Mouse (Mus musculus) kidney, adult 2 months (tissue): ENCODE measurements at regions not wholly inside any gene's neighbourhood (a gene's known extent, or its start where the extent isn't known, plus 50 kb on each side); places are given as distances from the start of the nearest gene placed in this dataset.

ENCODE experiments used
- DNase-seq: peaks from one replicate; pipeline ENCODE4 v3.0.0; 2021
- H3K27ac ChIP-seq: fragments of 200-500 bp; 2 replicates; pipeline ENCODE4 v1.5.1; 2012; ENCODE audit warnings: low read depth, low read length, control low read depth, inconsistent platforms; ENCODE audit not compliant: insufficient read depth
- H3K27me3 ChIP-seq: fragments of 200-500 bp; replicated peaks from 2 replicates; pipeline ENCODE4 v1.6.1; 2012; ENCODE audit warnings: mild to moderate bottlenecking, moderate library complexity, low read length, inconsistent platforms; ENCODE audit not compliant: control insufficient read depth, insufficient read depth
- H3K36me3 ChIP-seq: fragments of 200-500 bp; 2 replicates; pipeline ENCODE4 v1.6.1; 2012; ENCODE audit warnings: mild to moderate bottlenecking, moderate library complexity, low read length, inconsistent platforms; ENCODE audit not compliant: control insufficient read depth, insufficient read depth
- H3K4me1 ChIP-seq: fragments of 200-500 bp; 2 replicates; pipeline ENCODE4 v1.6.1; 2011; ENCODE audit warnings: low read length; ENCODE audit not compliant: control insufficient read depth, insufficient read depth
- H3K4me3 ChIP-seq: fragments of 200-500 bp; 2 replicates; pipeline ENCODE4 v1.5.1; 2011; ENCODE audit warnings: mild to moderate bottlenecking, low read depth, low read length, control low read depth; ENCODE audit not compliant: insufficient read depth
- CTCF ChIP-seq: fragments of 200-500 bp; conservative IDR thresholded peaks from 2 replicates; pipeline ENCODE4 v1.5.1; 2011; ENCODE audit warnings: low read depth, mild to moderate bottlenecking, control low read depth, low read length, moderate library complexity, mixed read lengths; ENCODE audit not compliant: insufficient read depth, insufficient read length
- POLR2A ChIP-seq: fragments of 200-500 bp; IDR thresholded peaks from one replicate; pipeline ENCODE4 v1.6.1; 2011; ENCODE audit warnings: low read depth, low read length, control low read depth
- WGBS: fragments of 180-500 bp; shearing (Covaris S2); methylation state at CpG from one replicate; pipeline ENCODE4 v1.1.7; 2018; 5-methylcytosine and 5-hydroxymethylcytosine counted together

DNA sequence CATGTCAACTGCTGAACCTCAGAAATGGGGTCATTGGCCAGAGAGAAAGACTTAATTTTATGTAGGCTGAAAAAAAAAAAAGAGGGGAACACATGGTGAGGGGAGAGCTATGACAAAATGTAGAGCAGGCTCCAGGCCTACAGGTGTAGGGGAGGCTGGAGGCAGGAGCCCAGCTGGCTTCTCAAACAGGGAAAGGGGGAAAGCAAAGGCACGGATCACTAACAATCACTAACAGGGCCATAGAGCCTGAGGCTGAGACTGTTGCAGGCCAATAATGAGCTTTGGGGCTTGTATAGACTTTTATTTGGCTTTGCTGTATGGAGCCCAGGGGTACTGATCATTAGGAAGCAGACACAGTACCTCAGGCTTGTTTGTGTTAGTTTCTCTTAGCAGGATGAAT lies 777.9 kb downstream of the Epha4 start:
- DNase-seq: no peak
- H3K4me3 ChIP-seq: no peak overlapping the region
- WGBS: 85% methylated on average over 1 of the region's 1 CpGs
- TF ChIP-seq POLR2A: no peak
- H3K36me3 ChIP-seq: no peaks in the 10 kb centered on the region
- no peaks in the 10 kb centered on the region for H3K27me3 ChIP-seq
- no peak overlapping the region for H3K27ac ChIP-seq
- no peaks in the 10 kb centered on the region for H3K4me1 ChIP-seq

DNA sequence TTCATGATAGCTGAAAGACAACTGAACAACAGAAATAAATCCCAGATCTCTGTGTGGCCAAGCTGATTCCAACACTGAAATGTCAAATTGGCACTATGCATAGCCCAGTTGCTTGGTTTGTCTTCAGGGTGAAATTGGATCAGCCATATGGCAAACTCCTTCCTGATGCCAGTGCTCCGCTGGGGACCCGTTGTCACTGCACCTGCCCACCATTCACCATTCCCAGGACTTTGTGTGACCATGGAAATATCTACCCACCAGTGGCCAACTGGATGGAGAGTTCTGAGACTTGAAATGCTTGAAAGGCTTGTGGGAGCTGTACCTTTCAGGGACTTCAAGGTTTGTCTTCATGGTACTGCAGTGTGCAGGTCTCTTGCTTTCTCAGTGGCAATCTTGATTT lies 777.2 kb downstream of the Epha4 start:
- Histone ChIP-seq H3K27ac (no peak overlapping the region), H3K4me1 (no peaks in the 10 kb centered on the region), H3K36me3 (no peaks in the 10 kb centered on the region), H3K4me3 (no peak overlapping the region), H3K27me3 (no peaks in the 10 kb centered on the region)
- 77% methylated on average over 2 of the region's 2 CpGs for WGBS
- no peak for DNase-seq
- no peak for TF ChIP-seq POLR2A
- no peak for TF ChIP-seq CTCF

DNA sequence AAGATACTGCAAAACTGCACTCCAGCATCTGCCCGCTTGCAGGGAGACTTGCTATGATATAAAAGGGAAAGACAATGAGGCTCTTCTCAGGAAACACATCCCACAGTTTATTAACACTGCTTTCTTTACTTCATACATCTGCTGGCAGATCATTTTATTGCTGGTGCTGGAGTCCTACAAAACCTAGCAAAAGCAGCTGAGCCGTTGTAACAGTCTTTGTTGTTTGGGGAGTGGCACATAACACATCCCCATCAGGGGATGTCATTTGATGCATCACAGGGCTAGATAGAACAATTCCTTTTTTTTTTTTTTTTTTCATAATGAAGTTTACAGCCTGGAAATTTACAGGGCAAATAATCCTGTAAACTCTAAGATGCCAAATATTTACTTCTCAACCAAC lies 742.2 kb downstream of the Epha4 start:
- TF ChIP-seq CTCF (no peak), POLR2A (no peak)
- no peaks in the 10 kb centered on the region for H3K27me3 ChIP-seq
- H3K4me3 ChIP-seq: no peak overlapping the region
- WGBS: 80% methylated on average over 2 of the region's 2 CpGs
- H3K4me1 ChIP-seq: no peaks in the 10 kb centered on the region
- no peak for DNase-seq
- no peaks in the 10 kb centered on the region for H3K36me3 ChIP-seq
- no peak overlapping the region for H3K27ac ChIP-seq

DNA sequence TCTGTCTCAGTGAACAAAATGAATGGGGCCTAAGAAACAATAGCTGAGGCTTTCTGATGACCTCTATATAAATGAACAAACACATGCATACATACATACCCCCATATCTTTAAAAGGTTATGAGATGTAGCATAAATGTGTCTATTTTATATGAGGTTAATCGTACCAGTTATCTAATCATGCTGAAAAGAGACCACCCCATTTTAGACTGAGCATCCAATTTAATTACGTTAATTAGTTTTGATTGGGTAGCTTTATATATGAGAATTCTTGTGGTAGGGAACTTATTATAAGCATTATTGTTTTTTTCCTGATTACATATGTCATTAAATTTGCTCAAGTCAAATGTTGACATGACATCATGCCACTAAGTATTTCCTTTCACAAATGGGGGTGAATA lies 728.0 kb downstream of the Epha4 start:
- Histone ChIP-seq H3K4me1 (no peaks in the 10 kb centered on the region), H3K27me3 (no peaks in the 10 kb centered on the region), H3K4me3 (no peak overlapping the region), H3K27ac (no peak overlapping the region), H3K36me3 (no peaks in the 10 kb centered on the region)
- WGBS: 95% methylated on average over 2 of the region's 2 CpGs
- no peak for TF ChIP-seq POLR2A
- no peak for TF ChIP-seq CTCF
- DNase-seq: no peak

DNA sequence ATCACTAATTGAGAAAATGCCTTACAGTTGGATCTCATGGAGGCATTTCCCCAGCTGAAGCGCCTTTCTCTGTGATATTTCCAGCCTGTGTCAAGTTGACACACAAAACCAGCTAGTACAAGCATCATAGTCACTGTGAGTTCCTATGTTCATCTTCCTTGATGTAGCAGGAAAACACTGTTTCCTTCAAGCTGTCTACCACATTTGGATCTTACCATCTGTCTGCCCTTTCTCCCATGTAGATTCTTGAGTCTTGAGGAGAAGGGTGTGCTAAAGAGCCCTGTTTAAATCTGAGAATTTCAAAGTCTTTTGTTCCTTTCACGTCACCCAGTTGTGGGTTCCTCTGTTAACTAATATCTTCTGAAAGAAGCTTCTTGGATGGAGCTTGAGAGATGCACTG lies 721.5 kb downstream of the Epha4 start:
- Histone ChIP-seq H3K36me3 (no peaks in the 10 kb centered on the region), H3K4me3 (no peak overlapping the region), H3K4me1 (no peaks in the 10 kb centered on the region), H3K27me3 (no peaks in the 10 kb centered on the region), H3K27ac (no peak overlapping the region)
- DNase-seq: no peak
- no peak for TF ChIP-seq CTCF
- TF ChIP-seq POLR2A: no peak
- WGBS: 92% methylated on average over 2 of the region's 2 CpGs

DNA sequence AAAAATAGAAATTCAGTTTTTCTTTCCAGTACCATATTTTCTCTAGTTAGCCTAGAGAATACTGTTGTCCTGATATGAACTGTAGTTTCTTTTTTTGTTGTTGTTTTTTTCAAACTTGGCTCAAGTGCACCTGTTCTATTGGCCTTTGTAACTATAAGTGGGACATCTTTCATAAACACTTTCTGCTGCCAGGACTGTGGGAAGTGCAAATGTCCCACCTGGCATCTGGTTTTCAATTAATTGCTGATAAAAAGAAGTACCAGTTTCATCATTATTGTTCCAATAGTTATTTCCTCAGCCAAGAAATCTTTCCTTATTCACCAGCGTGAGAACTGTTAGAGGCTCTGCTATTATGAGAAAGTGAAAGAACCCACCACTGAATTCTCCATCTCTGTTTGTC lies 695.0 kb downstream of the Epha4 start:
- Histone ChIP-seq H3K27me3 (no peaks in the 10 kb centered on the region), H3K4me1 (no peaks in the 10 kb centered on the region), H3K4me3 (no peak overlapping the region), H3K36me3 (no peaks in the 10 kb centered on the region), H3K27ac (no peak overlapping the region)
- no peak for DNase-seq
- WGBS: 82% methylated on average over 1 of the region's 1 CpGs
- no peak for TF ChIP-seq CTCF
- TF ChIP-seq POLR2A: no peak

DNA sequence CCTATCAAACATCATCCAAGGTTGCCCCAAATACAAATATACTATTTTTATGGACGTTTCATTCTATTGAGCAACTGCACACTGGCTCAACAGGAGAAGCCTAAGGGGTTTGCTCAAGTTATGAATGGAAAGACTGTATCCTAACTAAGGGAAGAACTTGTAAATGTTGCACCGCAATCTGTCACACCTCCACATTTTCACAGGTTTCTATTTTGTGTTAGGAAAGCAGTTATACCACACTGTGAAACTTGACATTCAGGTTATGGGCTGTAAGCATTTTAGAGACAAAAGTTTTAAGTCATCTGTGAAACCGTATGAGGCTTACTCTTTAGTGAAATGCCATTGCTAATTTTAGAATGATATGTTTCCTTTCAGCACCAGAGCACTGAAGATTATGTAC lies 693.3 kb downstream of the Epha4 start:
- WGBS: 73% methylated on average over 3 of the region's 3 CpGs
- Histone ChIP-seq H3K4me1 (no peaks in the 10 kb centered on the region), H3K27me3 (no peaks in the 10 kb centered on the region), H3K27ac (no peak overlapping the region), H3K36me3 (no peaks in the 10 kb centered on the region), H3K4me3 (no peak overlapping the region)
- DNase-seq: no peak
- TF ChIP-seq POLR2A (no peak), CTCF (no peak)

DNA sequence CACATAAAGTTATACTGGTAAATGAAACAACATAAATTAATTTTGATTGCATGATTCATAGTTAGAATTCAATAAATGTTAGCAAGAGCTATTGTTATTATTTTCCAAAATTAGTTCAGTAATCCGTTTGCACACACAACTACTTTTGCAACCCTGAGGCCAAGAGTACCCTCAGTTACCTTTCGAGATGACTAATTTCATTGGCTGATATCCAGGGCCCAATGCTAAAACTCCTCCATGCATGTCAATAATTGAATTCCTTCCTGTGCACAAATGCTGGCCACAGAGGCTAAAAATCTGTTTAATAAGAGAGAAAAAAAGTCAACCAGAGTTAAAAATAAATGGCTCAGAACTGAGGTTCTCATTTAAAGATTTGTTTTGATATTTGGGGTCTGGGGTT lies 685.2 kb downstream of the Epha4 start:
- Histone ChIP-seq H3K36me3 (no peaks in the 10 kb centered on the region), H3K27ac (no peak overlapping the region), H3K4me3 (no peak overlapping the region), H3K27me3 (no peaks in the 10 kb centered on the region), H3K4me1 (no peaks in the 10 kb centered on the region; the same call in 1 of the 2 replicates)
- 7% methylated on average over 2 of the region's 2 CpGs for WGBS
- peak; percentile 63 for DNase-seq
- TF ChIP-seq POLR2A (no peak), CTCF (no peak)
